8 mouse cellular contexts compared by ENCODE assay signal in genomic region chr13:21715131-21715863, GRCm38 (mm10). TPM values are rescaled to one million over a fixed set of nuclear protein-coding genes. Genes with fewer than 3 reads are reported as not detected.
DNase-seq lines count a peak whose midpoint lies in the region; ATAC-seq lines count a peak whose summit lies in the region.

No protein-coding gene starts in this region.

- H3K9ac ChIP-seq in lung, embryonic 15.5 days = peak overlapping the region; percentile 62

- under 1% methylated on average over 22 of the region's 22 CpGs for WGBS in lung, embryonic 15.5 days
- 2% methylated on average over 22 of the region's 22 CpGs for WGBS in limb, embryonic 10.5 days

- H3K27ac ChIP-seq in lung, embryonic 15.5 days = peak overlapping the region; percentile 89
- H3K27ac ChIP-seq in limb, embryonic 10.5 days = peak overlapping the region; percentile 94

- DNase-seq in lung, adult 18-20 months = no peak
- peak; percentile 37 for DNase-seq in adipocyte (ENCODE audit: low spot score)
- peak; percentile 55 for DNase-seq in limb, embryonic 10.5 days (ENCODE audit: low spot score)
- peak; percentile 53 for DNase-seq in neural tube, embryonic 10.5 days (ENCODE audit: extremely low spot score, low spot score)
- no peak for DNase-seq in ovary, postnatal 36 days (ENCODE audit: low spot score)
- no peak for DNase-seq in urinary bladder, postnatal 36 days (ENCODE audit: low spot score in 2 of 2)

- peak overlapping the region; percentile 80 for H3K4me2 ChIP-seq in lung, embryonic 15.5 days

- peak overlapping the region; percentile 34 for H3K4me3 ChIP-seq in lung, embryonic 15.5 days
- peak overlapping the region; percentile 78 for H3K4me3 ChIP-seq in erythroblast, embryonic 14.5 days (replicated peaks)
- H3K4me3 ChIP-seq in limb, embryonic 10.5 days = peak overlapping the region; percentile 57

- H3K9me3 ChIP-seq in lung, embryonic 15.5 days = no peaks in the 10 kb centered on the region
- no peaks in the 10 kb centered on the region for H3K9me3 ChIP-seq in erythroblast, embryonic 14.5 days (ENCODE audit: control insufficient read depth, low read length)
- H3K9me3 ChIP-seq in limb, embryonic 10.5 days (replicated peaks) = no peaks in the 10 kb centered on the region

- H3K27me3 ChIP-seq in lung, embryonic 15.5 days = no peaks in the 10 kb centered on the region
- no peaks in the 10 kb centered on the region for H3K27me3 ChIP-seq in erythroblast, embryonic 14.5 days (ENCODE audit: control insufficient read depth)
- no peaks in the 10 kb centered on the region for H3K27me3 ChIP-seq in limb, embryonic 10.5 days (ENCODE audit: low read depth, poor library complexity, severe bottlenecking)

- no peaks in the 10 kb centered on the region for H3K36me3 ChIP-seq in lung, embryonic 15.5 days
- no peaks in the 10 kb centered on the region; the same call in 1 of the 2 replicates for H3K36me3 ChIP-seq in erythroblast, embryonic 14.5 days (ENCODE audit: control insufficient read depth)
- H3K36me3 ChIP-seq in limb, embryonic 10.5 days = no peaks in the 10 kb centered on the region

- ATAC-seq in lung, embryonic 15.5 days (ENCODE audit: borderline replicate concordance, extremely low read depth, low FRiP score, low TSS enrichment) = no peak

- H3K4me1 ChIP-seq in lung, embryonic 15.5 days = peaks cover 24% of the 10 kb centered on the region
- H3K4me1 ChIP-seq in erythroblast, embryonic 14.5 days (ENCODE audit: control insufficient read depth) = peaks cover 64% of the 10 kb centered on the region
- H3K4me1 ChIP-seq in limb, embryonic 10.5 days = peaks cover 19% of the 10 kb centered on the region

RNA-seq across cellular contexts. Expression of gene Hist1h2bl, which starts 0.6 kb away (rescaled TPM):
- 2.0 and 3.0 TPM in 2 replicates for polyA plus RNA-seq in lung, embryonic 15.5 days (2015; fragmentation: Nextera tagmentation; extraction: Ambion mirVana)
- 2.0 and 7.9 TPM in 2 replicates for polyA plus RNA-seq in erythroblast, embryonic 14.5 days (2012)
- polyA plus RNA-seq in limb, embryonic 10.5 days (2016; fragmentation: Nextera tagmentation; extraction: Ambion mirVana) = 1.7 and 2.0 TPM in 2 replicates

RNA-seq across cellular contexts. Expression of gene Hist1h2ai, which starts 0.9 kb away (rescaled TPM):
- polyA plus RNA-seq in lung, embryonic 15.5 days (2015; fragmentation: Nextera tagmentation; extraction: Ambion mirVana) = 25.5 and 29.4 TPM in 2 replicates
- polyA plus RNA-seq in erythroblast, embryonic 14.5 days (2012) = 28.0 and 37.9 TPM in 2 replicates
- polyA plus RNA-seq in limb, embryonic 10.5 days (2016; fragmentation: Nextera tagmentation; extraction: Ambion mirVana) = 19.5 and 28.4 TPM in 2 replicates

RNA-seq across cellular contexts. Expression of gene Hist1h3h, which starts 2.2 kb away (rescaled TPM):
- polyA plus RNA-seq in lung, embryonic 15.5 days (2015; fragmentation: Nextera tagmentation; extraction: Ambion mirVana) = 11.8 and 14.4 TPM in 2 replicates
- 27.8 and 67.4 TPM in 2 replicates for polyA plus RNA-seq in erythroblast, embryonic 14.5 days (2012)
- 8.0 and 10.2 TPM in 2 replicates for polyA plus RNA-seq in limb, embryonic 10.5 days (2016; fragmentation: Nextera tagmentation; extraction: Ambion mirVana)

RNA-seq across cellular contexts. Expression of gene Hist1h2bm, which starts 6.5 kb away (rescaled TPM):
- polyA plus RNA-seq in lung, embryonic 15.5 days (2015; fragmentation: Nextera tagmentation; extraction: Ambion mirVana) = 4.5 and 5.5 TPM in 2 replicates
- polyA plus RNA-seq in erythroblast, embryonic 14.5 days (2012) = 1.8 and 3.9 TPM in 2 replicates
- polyA plus RNA-seq in limb, embryonic 10.5 days (2016; fragmentation: Nextera tagmentation; extraction: Ambion mirVana) = 6.8 and 7.9 TPM in 2 replicates

RNA-seq across cellular contexts. Expression of gene Olfr1359, which starts 17.4 kb away (rescaled TPM):
- polyA plus RNA-seq in lung, embryonic 15.5 days (2015; fragmentation: Nextera tagmentation; extraction: Ambion mirVana) = not detected in 2 replicates
- not detected in 2 replicates for polyA plus RNA-seq in erythroblast, embryonic 14.5 days (2012)
- not detected in 2 replicates for polyA plus RNA-seq in limb, embryonic 10.5 days (2016; fragmentation: Nextera tagmentation; extraction: Ambion mirVana)

Comparison
In these comparisons a context has a peak if more than half of its experiments do, and no peak if none do; other contexts are left out.
1. DNase-seq: peak in adipocyte (single experiment), limb, embryonic 10.5 days (single experiment) and neural tube, embryonic 10.5 days (single experiment); none in lung, adult 18-20 months (0 of 2), ovary, postnatal 36 days (single experiment) and urinary bladder, postnatal 36 days (0 of 2).
2. Peak in every context shown above with its lines, with median percentiles within 50 percentile points of each other: H3K4me3 ChIP-seq.